Mouse (Mus musculus) gonadal fat pad, adult 2 months (tissue): ENCODE results near the gene Rev3l. TPM values are rescaled to one million over a fixed set of nuclear protein-coding genes. Genes with fewer than 3 reads are reported as not detected.
A peak's percentile ranks its signal among the peaks of the same experiment; 100 is the strongest.
"Not testable (repeated sequence)": the region's sequence is repeated elsewhere in the genome, so short reads cannot be mapped to it uniquely, and the experiment has no call there.

ENCODE experiments used
- DNase-seq: peaks from one replicate; pipeline ENCODE4 v3.0.0-alpha.2; 2012; ENCODE audit warnings: low read depth
- polyA plus RNA-seq: library from polyadenylated mRNA; depleted of rRNA; stranded (reverse); fragments of >200 nt; gene quantifications from 2 replicates; pipeline ENCODE4 v1.2.3, GENCODE M21; 2012; rRNA removed

The Rev3l gene
- polyA plus RNA-seq, 1 experiment, result 21.6 TPM

DNA sequence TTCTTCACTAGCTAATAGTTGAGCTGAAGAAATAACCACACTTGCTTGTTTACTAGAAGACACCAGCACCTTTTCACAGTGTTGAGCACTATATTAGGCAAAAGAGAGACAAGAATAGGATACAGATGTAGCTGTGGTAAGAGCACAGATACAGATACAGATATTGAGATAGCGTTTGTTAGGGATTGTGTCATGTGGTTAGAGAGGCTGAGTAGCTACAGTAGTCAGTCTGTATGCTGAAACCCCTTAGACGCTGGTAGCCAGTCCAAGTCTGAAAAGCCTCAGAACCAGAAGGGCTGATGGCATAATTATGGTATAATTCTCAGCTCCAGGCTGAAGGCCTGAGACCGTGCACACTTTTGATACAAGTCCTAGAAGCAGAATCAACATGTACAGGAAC lies 53.3 kb downstream of the Rev3l start:
- no peak for DNase-seq

DNA sequence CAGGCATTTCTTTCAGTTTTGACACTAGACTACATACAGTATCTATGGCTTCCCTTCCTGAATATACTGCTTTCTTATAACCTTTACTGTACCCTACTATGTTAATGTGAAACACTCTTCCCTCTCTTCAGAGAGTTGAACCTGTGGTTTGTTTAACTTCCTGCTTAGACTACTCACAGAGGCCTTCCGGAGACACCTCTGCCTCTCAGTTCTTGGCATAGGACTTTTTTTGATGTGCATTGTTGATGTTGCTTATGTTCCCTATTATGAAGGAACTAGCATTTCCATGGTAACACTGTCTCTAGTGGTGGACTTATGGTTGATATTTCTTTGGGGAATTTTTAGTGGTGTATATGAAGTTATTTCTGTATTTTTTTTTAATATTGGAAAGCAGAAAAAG lies 61.4 kb downstream of the Rev3l start:
- no peak for DNase-seq

DNA sequence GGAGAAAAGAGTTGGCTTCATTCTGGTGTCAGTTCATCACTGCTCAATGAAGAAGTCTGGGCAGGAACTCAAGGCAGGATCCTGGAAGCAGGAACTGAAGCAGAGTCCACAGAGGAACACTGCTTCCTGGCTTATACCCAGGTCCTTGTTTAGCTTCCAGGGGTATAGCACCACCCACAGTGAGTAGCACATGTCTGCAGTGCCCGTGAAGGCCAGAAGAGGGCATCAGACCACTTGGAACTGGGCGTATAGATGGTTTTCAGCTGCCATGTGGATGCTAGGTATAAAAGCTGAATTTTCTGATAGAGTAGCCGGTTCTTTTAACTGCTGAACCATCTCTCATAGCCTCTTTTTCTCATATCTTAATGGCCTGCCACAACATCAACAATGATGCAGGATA lies 79.6 kb downstream of the Rev3l start:
- no peak for DNase-seq

DNA sequence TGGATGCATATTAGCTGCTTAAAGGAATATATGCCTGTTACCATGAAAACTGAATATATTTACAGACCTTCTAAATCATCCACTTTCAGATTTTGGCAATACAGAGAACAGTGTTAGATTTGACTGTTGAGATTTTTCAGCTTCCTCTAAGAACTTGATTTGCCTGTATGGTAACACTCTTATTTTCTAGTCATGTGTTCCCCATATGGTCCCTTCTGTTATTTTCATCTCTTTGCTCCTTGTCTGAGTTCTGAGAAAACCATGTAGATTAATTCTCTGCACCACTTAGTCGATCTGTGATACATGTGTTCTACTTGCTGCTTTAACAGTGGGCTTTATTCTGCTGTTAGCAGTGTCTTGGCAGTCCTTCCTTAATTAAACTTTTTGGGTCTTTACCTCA lies 110.7 kb downstream of the Rev3l start:
- no peak for DNase-seq

DNA sequence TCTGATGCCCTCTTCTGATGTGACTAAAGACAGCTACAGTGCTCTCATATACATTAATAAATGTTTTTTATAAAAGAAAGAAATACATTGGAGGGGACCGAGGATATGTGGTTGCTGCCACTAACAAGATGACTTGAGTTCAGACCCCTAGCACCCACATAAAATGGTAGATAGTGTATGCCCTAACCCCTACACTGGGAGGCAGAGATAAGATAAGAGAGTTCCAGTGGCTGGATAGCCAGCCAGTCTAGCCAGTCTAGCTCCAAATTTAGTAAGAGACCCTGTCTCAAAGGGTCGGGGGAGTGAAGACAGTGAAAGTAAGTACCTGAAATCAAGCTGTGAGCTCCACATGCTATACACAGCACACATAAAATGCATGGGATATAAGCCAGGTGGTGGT lies 133.6 kb downstream of the Rev3l start:
- no peak for DNase-seq

DNA sequence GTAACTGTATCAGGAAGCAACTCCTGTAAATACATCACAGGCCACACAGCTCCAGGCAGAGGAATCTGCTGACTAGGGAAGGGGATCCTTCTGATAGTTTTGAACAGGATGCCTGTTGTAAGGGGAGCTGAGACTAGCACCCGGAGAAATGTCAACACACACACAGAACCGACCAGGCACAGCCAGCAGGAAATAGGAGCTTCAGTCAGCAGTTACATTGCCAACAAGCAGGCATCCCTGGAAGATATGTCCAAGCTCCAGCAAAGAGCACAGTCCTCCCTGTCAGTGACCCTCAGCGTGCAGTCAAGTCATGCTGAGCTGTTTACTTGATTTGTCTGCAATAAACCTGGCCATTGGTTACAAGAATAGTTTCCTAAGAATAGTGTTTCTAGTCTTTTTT lies 156.7 kb downstream of the Rev3l start:
- DNase-seq, result no peak

DNA sequence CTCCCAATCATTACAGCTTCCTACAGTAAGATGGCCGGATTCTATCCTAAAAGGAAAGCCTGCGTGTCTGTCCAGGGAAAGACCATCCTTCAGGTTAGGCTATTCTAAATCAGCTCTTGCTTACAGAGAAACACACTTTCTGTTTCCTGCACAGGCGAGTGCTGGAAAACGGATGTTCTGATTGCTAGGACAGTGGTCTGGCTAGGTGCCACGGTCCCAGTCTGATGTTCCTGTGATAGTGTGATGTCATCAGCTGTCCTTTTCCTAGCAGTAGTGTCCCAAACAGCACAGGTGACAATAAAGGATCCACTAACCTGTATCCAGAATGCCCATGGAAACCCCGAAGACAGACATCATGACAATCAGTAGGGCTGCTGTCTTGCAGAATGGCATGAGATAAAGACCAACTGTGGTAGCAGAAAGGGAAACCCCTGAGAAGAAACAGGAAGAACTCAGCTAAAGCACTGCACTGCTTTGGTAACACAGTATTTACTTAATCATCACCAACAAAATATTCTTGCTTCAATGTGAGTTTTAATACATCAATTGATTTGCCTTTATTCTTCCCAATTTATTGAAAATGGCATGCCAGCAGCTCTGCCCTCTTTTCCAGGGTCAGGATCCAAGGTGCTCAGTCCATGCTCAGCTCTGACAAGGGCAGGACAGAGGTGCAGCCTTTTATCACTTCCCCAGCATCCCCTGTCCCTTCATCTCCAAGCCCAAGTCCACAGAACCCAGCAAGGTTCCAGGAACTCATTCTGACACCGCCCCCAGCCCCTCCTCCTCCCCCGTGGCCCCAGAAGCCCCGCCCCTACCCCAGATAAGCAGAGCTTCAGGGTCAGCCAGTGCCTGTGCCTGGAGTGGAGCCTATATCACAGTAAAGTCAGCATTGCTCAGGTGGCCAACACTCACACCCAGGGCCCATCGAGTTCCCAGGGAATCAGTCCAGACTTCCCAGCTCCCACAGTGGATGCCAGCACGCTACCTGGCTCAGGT lies 162.1 kb downstream of the Rev3l start:
- DNase-seq, result no peak

DNA sequence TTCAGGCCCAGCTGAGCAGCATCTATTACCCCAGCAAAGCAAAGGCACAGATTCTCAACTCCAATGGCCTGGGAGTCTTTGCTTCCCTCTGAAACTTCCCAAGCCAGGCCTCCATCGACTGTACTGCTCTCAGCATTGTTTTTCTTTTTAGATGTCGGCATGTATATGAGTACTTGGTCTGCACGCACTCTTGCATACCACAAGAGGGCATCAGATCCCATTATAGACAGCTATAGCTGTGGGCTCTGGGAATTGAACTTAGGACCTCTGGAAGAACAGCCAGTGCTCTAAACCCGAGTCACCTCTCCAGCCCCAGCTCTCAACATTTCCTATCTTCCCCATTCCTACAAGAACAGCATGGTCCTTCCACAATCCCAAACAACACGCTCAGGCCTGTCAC lies 164.6 kb downstream of the Rev3l start:
- no peak for DNase-seq

DNA sequence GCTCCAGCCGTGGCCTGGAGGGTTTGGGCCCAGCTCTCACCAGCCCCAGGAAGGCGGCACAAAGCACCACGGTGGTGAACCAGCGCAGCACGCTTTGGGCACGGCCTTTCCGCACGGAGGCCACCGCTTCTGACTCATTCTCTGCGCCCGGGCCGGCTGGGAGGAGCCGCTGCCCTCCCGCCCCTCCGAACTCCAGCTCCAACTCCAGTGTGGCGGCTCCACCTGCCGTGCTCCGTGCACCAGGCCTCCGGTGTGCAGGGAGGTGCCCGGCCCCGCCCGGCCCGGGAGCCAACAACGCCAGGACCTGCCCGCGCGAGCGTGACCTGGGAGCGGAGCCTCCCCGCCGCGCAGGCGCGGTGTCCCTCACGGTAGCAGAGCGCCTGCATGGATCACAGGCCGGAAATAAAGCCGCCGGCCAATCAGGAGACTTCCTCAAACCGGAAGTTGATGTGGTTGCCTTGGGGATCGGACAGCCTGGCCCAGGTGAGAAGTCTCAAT lies 167.0 kb downstream of the Rev3l start, which contains the start of gene Mfsd4b4:
Gene Mfsd4b4 (minus strand): TSS at position 365 of the 498 bp plus-strand sequence.
- DNase-seq, result peak; percentile 73

DNA sequence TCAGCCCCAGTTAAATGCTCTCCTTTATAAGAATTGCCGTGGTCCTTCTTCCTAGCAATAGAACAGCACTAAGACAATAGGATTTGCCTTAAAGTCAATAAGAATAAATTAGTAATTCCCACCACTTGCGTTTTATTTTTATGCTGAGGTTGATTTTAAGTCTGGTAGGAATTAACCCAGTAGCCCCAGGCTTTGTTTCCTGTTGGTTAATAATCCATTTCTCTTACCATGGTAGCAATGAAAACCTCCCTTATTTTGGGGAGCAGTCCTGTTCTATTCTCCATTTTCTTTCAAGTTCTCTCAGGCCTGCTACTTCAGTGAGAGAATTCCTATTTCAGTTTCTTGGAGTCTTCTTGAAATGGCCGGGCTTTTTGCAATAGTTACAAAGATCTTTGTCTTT lies 172.3 kb downstream of the Rev3l start:
- no peak for DNase-seq

DNA sequence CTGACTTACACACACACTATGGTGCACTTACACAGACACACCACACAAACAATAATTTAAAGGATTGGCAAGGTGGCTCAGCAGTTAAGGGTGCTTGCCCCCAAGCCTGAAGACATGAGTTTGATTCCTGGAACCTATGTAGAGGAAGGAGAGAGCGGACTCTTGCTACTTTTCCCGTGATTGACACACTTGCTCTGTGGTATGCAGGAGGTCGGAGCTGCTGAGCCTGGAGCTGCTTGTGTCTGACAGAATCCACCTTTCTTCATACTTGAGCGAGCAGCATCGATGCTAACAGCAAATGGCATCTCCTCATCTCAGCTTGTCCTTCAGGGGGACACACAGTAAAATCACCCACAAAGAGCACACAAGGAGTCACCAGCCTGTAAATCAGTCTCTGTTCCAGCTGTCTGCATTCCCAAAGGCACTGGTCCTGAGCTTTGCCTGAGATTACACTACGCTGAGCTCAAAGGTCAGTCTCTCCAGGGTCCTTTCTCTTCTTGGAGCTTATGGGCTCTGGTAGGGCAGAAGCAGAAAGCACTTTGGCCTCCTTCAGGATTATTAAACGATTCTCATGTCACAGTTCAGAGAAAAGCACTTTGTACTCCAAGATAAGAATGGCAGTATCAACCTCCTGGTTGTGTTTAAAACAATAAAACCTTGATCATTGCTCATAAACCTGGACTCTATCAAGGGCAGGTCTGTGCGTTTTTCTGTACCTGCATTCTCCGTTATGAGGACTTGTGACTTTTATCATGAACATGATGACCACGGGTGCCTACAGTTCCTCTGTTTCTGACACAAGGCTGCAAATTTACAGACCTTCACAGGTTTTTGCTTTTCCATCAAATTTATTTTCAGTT lies 175.1 kb downstream of the Rev3l start:
- DNase-seq, result no peak

DNA sequence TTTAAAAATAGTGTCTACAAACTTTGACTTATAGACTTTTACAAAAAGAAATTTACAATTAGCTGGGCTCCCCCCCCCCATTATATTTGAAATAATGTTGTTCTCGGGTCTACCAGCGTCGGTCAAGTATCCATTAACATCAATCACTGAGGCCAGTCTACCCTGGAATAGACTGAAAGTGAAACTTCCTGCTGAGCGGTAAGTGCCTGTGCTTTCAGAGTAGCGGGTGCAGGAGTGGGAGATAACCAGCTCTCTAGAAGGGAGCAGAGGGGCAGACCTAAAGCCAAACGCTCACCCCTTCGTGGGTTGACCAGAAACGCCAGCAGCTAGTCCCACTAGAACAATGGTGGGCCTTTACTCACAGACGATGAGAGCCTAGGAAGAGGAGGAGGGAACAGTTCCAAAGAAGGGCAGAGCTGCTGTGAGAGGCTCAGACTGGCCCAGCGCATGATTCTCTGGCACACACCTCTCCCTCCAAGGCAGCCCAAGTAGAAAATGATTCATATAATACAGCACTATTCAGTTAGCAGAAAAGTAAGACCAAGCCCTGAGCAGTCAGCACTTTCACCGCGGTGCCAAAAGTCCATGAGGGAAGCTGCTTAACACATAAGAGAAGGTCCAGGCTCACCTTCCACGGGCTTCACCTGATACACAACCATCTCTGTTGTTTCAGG lies 177.0 kb downstream of the Rev3l start:
- DNase-seq, result no peak

DNA sequence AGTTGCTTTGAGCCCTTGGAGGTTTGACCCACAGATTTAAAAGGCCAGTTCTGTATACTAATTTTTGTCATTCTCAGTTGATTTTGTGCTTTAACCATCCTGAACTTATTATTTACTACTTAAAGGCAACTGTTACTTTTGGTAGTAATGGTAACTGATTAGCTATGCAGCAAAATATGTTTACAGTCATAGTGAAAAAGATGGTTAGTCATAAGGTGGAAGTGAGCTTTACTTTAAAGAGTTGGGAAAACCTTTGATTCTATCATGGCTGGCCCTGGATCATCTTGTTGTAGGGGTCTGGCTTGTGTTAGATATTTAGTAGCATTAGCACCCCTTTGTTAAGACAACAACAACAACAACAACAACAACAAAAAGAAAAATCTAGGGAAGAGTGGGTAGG lies 180.7 kb downstream of the Rev3l start:
- DNase-seq, result no peak

DNA sequence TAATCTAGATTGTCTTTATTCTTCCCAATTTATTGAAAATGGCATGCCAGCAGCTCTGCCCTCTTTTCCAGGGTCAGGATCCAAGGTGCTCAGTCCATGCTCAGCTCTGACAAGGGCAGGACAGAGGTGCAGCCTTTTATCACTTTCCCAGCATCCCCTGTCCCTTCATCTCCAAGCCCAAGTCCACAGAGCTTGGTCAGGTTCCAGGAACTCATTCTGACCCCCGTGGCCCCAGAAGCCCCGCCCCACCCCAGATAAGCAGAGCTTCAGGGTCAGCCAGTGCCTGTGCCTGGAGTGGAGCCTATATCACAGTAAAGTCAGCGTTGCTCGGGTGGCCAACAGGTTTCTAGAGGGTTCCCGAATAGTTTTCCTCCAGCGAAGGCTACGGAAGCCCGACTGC lies 192.6 kb downstream of the Rev3l start:
- not testable (repeated sequence) for DNase-seq

Other genes starting within 250 kb of the Rev3l start
- 31.9 and 33.2 TPM in 2 replicates for gene Traf3ip2, start 119.2 kb upstream of the Rev3l start, polyA plus RNA-seq
- gene Mfsd4b4, start 167.1 kb downstream of the Rev3l start, polyA plus RNA-seq, result 7.6 TPM in 2 replicates
- 0.09 TPM in 1 of 2 replicates, not detected in the other for gene Mfsd4b2, start 194.8 kb downstream of the Rev3l start, polyA plus RNA-seq
- gene Mfsd4b3, start 228.0 kb downstream of the Rev3l start, polyA plus RNA-seq, result 1.2 and 2.1 TPM in 2 replicates